Mouse (Mus musculus) erythroblast, embryonic 14.5 days (primary cell): ENCODE data around the gene 4933428G20Rik. TPM values are rescaled to one million over a fixed set of nuclear protein-coding genes. Genes with fewer than 3 reads are reported as not detected.

Experiments used
- H3K27me3 ChIP-seq: 2 replicates; pipeline ENCODE4 v1.6.1; 2012; ENCODE audit warnings: inconsistent platforms; ENCODE audit not compliant: control insufficient read depth
- H3K36me3 ChIP-seq: 2 replicates; pipeline ENCODE4 v1.6.1; 2012; ENCODE audit warnings: mild to moderate bottlenecking, inconsistent platforms; ENCODE audit not compliant: control insufficient read depth
- H3K4me1 ChIP-seq: 2 replicates; pipeline ENCODE4 v1.6.1; 2012; ENCODE audit warnings: inconsistent platforms; ENCODE audit not compliant: control insufficient read depth
- H3K4me3 ChIP-seq: replicated peaks from 2 replicates; pipeline ENCODE3; 2012; ENCODE audit warnings: moderate library complexity, mild to moderate bottlenecking, inconsistent platforms
- H3K9me3 ChIP-seq: 2 replicates; pipeline ENCODE4 v1.6.1; 2012; ENCODE audit warnings: low read length, inconsistent platforms, mixed read lengths; ENCODE audit not compliant: control insufficient read depth
- GATA1 ChIP-seq: IDR thresholded peaks from 2 replicates; pipeline ENCODE4 v1.6.1; 2012; ENCODE audit warnings: low read length, inconsistent platforms, mixed read lengths
- TAL1 ChIP-seq: IDR thresholded peaks from 3 replicates; pipeline ENCODE4 v1.6.1; 2012; ENCODE audit warnings: low read length, inconsistent platforms, mixed read lengths
- polyA plus RNA-seq: library from polyadenylated mRNA; stranded (reverse); fragments of >175 nt; gene quantifications from 2 replicates; pipeline ENCODE4 v1.2.3, GENCODE M21; 2012

Gene 4933428G20Rik
- polyA plus RNA-seq, 1 experiment: not detected

- H3K4me3 ChIP-seq: peak overlapping the region; percentile 86
- H3K36me3 ChIP-seq: peaks cover 82% of the 10 kb centered on the region
- no peaks in the 10 kb centered on the region for H3K9me3 ChIP-seq
- H3K27me3 ChIP-seq: no peaks in the 10 kb centered on the region
- H3K4me1 ChIP-seq: peaks cover 96% of the 10 kb centered on the region
- TF ChIP-seq TAL1: no peak
- peak; percentile 64 for TF ChIP-seq GATA1
These were observed 57.1 kb downstream of the 4933428G20Rik start for GRCm38 (mm10) chr11:97442891-97443675.

GRCm38 (mm10) chr11:97441658-97442125 is 58.4 kb downstream of the 4933428G20Rik start:
- no peaks in the 10 kb centered on the region for H3K9me3 ChIP-seq
- peaks cover 95% of the 10 kb centered on the region for H3K4me1 ChIP-seq
- TF ChIP-seq GATA1 (no peak), TAL1 (no peak)
- peak overlapping the region; percentile 86 for H3K4me3 ChIP-seq
- no peaks in the 10 kb centered on the region for H3K27me3 ChIP-seq
- peaks cover 74% of the 10 kb centered on the region for H3K36me3 ChIP-seq

- peak overlapping the region; percentile 86 for H3K4me3 ChIP-seq
- TF ChIP-seq TAL1 (no peak), GATA1 (no peak)
- H3K36me3 ChIP-seq: peaks cover 72% of the 10 kb centered on the region
- H3K4me1 ChIP-seq: peaks cover 95% of the 10 kb centered on the region
- no peaks in the 10 kb centered on the region for H3K9me3 ChIP-seq
- no peaks in the 10 kb centered on the region for H3K27me3 ChIP-seq
These were observed 59.0 kb downstream of the 4933428G20Rik start for GRCm38 (mm10) chr11:97441036-97441657.

Other genes with a start within 250 kb of the 4933428G20Rik start
- gene Npepps, start 219.7 kb downstream of the 4933428G20Rik start, polyA plus RNA-seq: 1.5 and 2.9 TPM in 2 replicates
- 0.43 and 0.55 TPM in 2 replicates for gene Mrpl45, start 184.6 kb downstream of the 4933428G20Rik start, polyA plus RNA-seq
- gene Gpr179, start 148.3 kb downstream of the 4933428G20Rik start, polyA plus RNA-seq: not detected in 2 replicates
- gene Socs7, start 137.8 kb downstream of the 4933428G20Rik start, polyA plus RNA-seq: 0.19 and 0.24 TPM in 2 replicates
- gene Arhgap23, start 84.8 kb downstream of the 4933428G20Rik start, polyA plus RNA-seq: 28.7 and 30.6 TPM in 2 replicates
- not detected in 2 replicates for gene Srcin1, start 75.8 kb upstream of the 4933428G20Rik start, polyA plus RNA-seq
- gene Epop, start 129.4 kb upstream of the 4933428G20Rik start, polyA plus RNA-seq: 0.13 and 0.18 TPM in 2 replicates
- 0.05 and 0.07 TPM in 2 replicates for gene Mllt6, start 163.1 kb upstream of the 4933428G20Rik start, polyA plus RNA-seq
- gene Cisd3, start 185.5 kb upstream of the 4933428G20Rik start, polyA plus RNA-seq: not detected in 2 replicates
- gene Pcgf2, start 200.2 kb upstream of the 4933428G20Rik start, polyA plus RNA-seq: 0.10 and 0.35 TPM in 2 replicates
- gene Psmb3, start 203.1 kb upstream of the 4933428G20Rik start, polyA plus RNA-seq: 2.3 and 8.3 TPM in 2 replicates
- gene Pip4k2b, start 244.4 kb upstream of the 4933428G20Rik start, polyA plus RNA-seq: 0.17 and 0.28 TPM in 2 replicates